Mouse (Mus musculus) lung, postnatal 0 days (tissue): ENCODE results near the gene Malsu1.

Experiments
- CTCF ChIP-seq: IDR thresholded peaks from 2 replicates; pipeline ENCODE4 v1.5.1; 2016; ENCODE audit warnings: antibody characterized with exemption, mild to moderate bottlenecking
- EP300 ChIP-seq: IDR thresholded peaks from 2 replicates; pipeline ENCODE4 v1.6.1; 2016; ENCODE audit warnings: antibody characterized with exemption, mild to moderate bottlenecking, control low read depth

DNA sequence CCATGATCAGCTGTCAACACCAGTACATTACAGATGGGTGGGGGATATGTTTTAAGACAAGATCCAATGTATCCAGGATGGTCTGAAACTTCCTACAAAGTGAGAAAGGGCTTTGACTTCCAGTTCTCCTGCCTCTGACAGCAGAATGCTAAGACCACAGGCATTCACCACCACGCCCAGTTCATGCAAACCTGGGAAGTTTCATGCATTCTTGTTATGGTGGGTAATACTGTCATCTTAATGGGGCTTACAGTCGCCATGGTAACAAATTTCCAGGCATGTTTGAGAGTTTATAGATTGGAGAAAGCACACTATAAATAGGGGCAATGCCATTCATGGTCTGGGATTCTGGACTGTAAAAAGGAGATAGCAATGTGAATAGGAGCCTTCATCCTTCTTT lies 35.6 kb downstream of the Malsu1 start:
- TF ChIP-seq CTCF (no peak), EP300 (no peak)
